21 mouse cellular contexts compared by ENCODE assay signal in genomic region chrX:111881251-111881650, GRCm38 (mm10). TPM values are rescaled to one million over a fixed set of nuclear protein-coding genes. Genes with fewer than 3 reads are reported as not detected.
"Had no signal": no experiment of that assay in that cellular context is flagged by ENCODE, and none has a peak within 500 bp of the region (broad histone marks: within the 10 kb centered on the region; RNA-seq: fewer than 3 reads in every experiment).

No protein-coding gene starts in this region.

- H3K4me2 ChIP-seq: lung, embryonic 14.5 days; midbrain, embryonic 13.5 days; neural tube, embryonic 13.5 days; neural tube, embryonic 15.5 days had no signal

- H3K4me3 ChIP-seq: midbrain, embryonic 10.5 days; midbrain, embryonic 13.5 days; myocyte; neural tube, embryonic 13.5 days; neural tube, embryonic 15.5 days had no signal

- DNase-seq: lung, adult 18-20 months; lung, embryonic 14.5 days; lung, postnatal 10 days; lung, postnatal 4 days; retina, postnatal 1 day; right cerebral cortex, adult 18-20 months; right cerebral cortex, postnatal 25 days; right cerebral cortex, postnatal 4 days; spleen, adult 18-20 months; thymus, adult 18-20 months; thymus, postnatal 14 days; thymus, postnatal 36 days had no signal

- H3K27me3 ChIP-seq: midbrain, embryonic 13.5 days; neural tube, embryonic 13.5 days; neural tube, embryonic 15.5 days had no signal

- H3K9ac ChIP-seq: lung, embryonic 14.5 days; midbrain, embryonic 13.5 days; neural tube, embryonic 13.5 days; neural tube, embryonic 15.5 days had no signal

- H3K9me3 ChIP-seq: midbrain, embryonic 10.5 days; midbrain, embryonic 13.5 days; neural tube, embryonic 13.5 days; neural tube, embryonic 15.5 days had no signal

- ATAC-seq: midbrain, embryonic 13.5 days had no signal

- H3K4me1 ChIP-seq: midbrain, embryonic 10.5 days; midbrain, embryonic 13.5 days; neural tube, embryonic 13.5 days; neural tube, embryonic 15.5 days had no signal

- H3K27ac ChIP-seq: midbrain, embryonic 10.5 days; midbrain, embryonic 13.5 days; neural tube, embryonic 13.5 days; neural tube, embryonic 15.5 days had no signal

- H3K36me3 ChIP-seq: midbrain, embryonic 10.5 days; midbrain, embryonic 13.5 days; neural tube, embryonic 13.5 days; neural tube, embryonic 15.5 days had no signal

RNA-seq across cellular contexts. Expression of gene Gm45194, which starts 9.9 kb away (rescaled TPM):
- total RNA-seq: megakaryocyte, adult 5-6 weeks; megakaryocyte-erythroid progenitor cell, adult 5-6 weeks had no signal
- polyA plus RNA-seq: lung, embryonic 14.5 days; myocyte; small intestine, adult 2 months; thymus, postnatal 0 days had no signal
